Mouse (Mus musculus) Patski (cell line): Measurements from ENCODE around the gene Coq10a. TPM values are rescaled to one million over a fixed set of nuclear protein-coding genes. Genes with fewer than 3 reads are reported as not detected.

Source experiments
- ATAC-seq: fragments of 100-300 bp; one replicate; pipeline ENCODE4 v1.8.0; 2021
- CTCF ChIA-PET: fragments of 350-600 bp; sonication (Branson Sonifier 250); formaldehyde crosslinking; loops from one replicate; lab custom pipeline; 2022; ENCODE audit warnings: inconsistent platforms; lab: Charles Lee
- POLR2A ChIA-PET: fragments of 350-600 bp; sonication (Branson Sonifier 250); formaldehyde crosslinking; loops from one replicate; lab custom pipeline; 2022; ENCODE audit warnings: antibody characterized with exemption, inconsistent platforms; lab: Charles Lee
- DNase-seq: peaks from one replicate; pipeline ENCODE4 v3.0.0-alpha.2; 2011; ENCODE audit warnings: low read depth, low spot score
- H3K27me3 ChIP-seq: fragments of 371-371 bp; one replicate; pipeline ENCODE4 v1.5.1; 2021
- CTCF ChIP-seq: fragments of 100-300 bp; IDR thresholded peaks from one replicate; pipeline ENCODE4 v1.5.1; 2021
- in situ Hi-C: fragments of 300-500 bp; cut with MboI; formaldehyde crosslinking; loops from 3 replicates; pipeline ENCODE4 v1.11.1; 2018; ENCODE audit warnings: low pct_unique_long_range_greater_than_20kb, mixed read lengths
- polyA plus RNA-seq: library from polyadenylated mRNA; unstranded; gene quantifications from one replicate; pipeline ENCODE4 v1.2.3, GENCODE M21; 2021

Gene Coq10a
- polyA plus RNA-seq, 1 experiment from 2014 or later = 34.5 TPM

DNA sequence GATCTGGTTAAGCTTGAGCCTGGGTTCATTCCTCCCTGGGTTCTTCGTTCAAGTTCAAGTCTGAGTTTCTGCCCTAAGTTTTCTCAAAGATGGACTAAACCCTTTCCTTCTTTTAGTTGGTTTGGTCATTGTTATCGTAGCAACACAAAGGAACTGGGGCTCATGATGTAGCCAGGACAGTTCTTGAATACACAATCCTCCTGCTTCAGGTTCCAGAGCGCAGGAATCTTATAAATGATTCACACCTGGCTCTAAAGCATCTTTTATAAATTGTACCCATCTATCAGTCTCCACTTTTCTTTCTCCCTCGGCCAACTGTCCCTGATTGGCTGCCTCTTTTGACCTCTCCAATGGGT is 7.3 kb upstream of the Coq10a start:
- CTCF ChIA-PET = interaction anchor here (0.7 to 1.8 kb wide), 8 partner anchors 13 to 159 kb away, joined by 3 to 8 read pairs (median 4); partner anchors contain the start of genes Esyt1, Nabp2 and Rnf41
- DNase-seq (no peak), ATAC-seq (no peak)
- TF ChIP-seq CTCF = no peak
- in situ Hi-C loops = no loop called here
- H3K27me3 ChIP-seq = no peaks in the 10 kb centered on the region
- POLR2A ChIA-PET = interaction anchor here (0.7 to 4.2 kb wide), 5 partner anchors 8 to 81 kb away, joined by 3 to 17 read pairs (median 6); partner anchors contain the start of genes Coq10a, Cs, Nabp2 and Rnf41

DNA sequence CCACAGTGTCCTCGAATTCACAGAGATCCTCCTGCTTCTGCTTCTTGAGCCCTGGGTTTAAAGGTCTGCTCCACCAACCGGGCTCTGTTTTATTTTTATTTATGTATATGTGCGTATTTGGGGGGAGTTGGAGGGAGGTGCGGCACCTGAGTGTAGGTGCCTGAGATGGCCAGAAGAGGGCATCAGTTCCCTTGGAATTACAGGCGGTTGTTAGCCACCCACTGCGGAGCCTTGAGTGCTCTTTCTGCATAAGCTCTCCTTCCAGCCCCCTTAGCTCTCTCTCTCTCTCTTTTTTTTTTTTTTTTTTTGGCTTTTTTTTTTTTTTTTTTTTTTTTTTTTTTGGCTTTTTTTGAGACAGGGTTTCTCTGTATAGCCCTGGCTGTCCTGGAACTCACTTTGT is 5.6 kb upstream of the Coq10a start:
- DNase-seq (no peak), ATAC-seq (no peak)
- no peaks in the 10 kb centered on the region for H3K27me3 ChIP-seq
- in situ Hi-C loops = no loop called here
- no peak for TF ChIP-seq CTCF
- CTCF ChIA-PET = interaction anchor here (1.4 to 1.8 kb wide), 3 partner anchors 9 to 28 kb away, joined by 3 to 4 read pairs (median 4); no protein-coding TSS in a partner anchor
- POLR2A ChIA-PET = interaction anchor here (0.6 to 1.6 kb wide), 2 partner anchors 14 to 59 kb away, joined by 3 to 5 read pairs; no protein-coding TSS in a partner anchor

DNA sequence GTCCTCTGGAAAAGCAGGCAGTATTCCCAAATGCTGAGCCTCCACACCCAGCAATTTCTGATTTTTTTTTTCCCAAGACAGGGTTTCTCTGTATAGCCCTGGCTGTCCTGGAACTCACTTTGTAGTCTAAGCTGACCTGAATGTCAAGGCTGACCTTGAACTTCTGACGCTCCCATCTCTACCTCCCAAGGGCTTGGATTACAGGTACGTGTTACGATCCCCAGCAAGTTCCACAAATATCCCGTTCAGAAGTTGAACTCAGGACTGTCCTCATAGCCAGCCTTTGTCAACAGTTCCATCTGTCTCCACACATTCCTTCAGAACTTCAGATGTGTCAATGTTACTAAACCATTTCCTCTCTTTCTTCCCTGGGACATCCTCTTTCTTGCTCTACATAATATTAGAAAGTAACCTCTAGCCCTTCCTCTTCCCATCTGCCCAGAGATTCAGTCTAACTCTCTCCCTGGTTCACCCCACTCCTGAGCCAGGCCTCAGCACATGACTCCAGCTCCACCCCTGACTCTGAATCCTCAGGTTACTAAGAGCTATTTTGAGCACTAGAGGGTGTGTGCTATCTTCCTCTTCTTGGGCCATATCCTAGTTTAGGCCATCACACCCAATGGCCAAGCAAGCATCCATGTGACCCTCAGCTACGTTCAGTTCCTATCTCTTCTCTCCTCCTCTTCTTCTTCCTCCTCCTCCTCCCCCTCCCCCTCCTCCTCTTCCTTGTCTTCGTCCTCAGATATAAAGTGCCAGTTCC is 4.4 kb upstream of the Coq10a start:
- TF ChIP-seq CTCF = no peak
- ChIA-PET POLR2A (interaction anchor here (1.6 kb wide), 1 partner anchor 13 kb away, joined by 5 read pairs; no protein-coding TSS in a partner anchor), CTCF (no interaction called here)
- DNase-seq (no peak), ATAC-seq (no peak)
- in situ Hi-C loops = no loop called here
- no peaks in the 10 kb centered on the region for H3K27me3 ChIP-seq

DNA sequence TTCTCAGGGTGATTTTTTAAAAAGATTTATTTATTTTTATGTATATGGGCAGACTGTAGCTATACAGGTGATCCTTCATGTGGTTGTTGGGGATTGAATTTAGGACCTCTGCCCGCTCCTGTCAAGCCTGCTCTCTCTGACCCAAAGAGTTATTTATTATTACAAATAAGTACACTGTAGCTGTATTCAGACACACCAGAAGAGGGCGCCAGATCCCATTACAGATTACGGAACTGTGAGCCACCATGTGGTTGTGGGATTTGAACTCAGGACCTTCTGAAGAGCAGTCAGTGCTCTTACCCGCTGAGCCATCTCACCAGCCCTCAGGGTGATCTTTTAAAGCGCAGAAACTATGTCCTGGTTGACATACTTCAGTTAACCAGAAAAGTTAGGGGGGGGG is 3.3 kb upstream of the Coq10a start:
- ATAC-seq (no peak), DNase-seq (no peak)
- in situ Hi-C loops = no loop called here
- CTCF ChIA-PET = no interaction called here
- POLR2A ChIA-PET = no interaction called here
- no peaks in the 10 kb centered on the region for H3K27me3 ChIP-seq
- no peak for TF ChIP-seq CTCF

DNA sequence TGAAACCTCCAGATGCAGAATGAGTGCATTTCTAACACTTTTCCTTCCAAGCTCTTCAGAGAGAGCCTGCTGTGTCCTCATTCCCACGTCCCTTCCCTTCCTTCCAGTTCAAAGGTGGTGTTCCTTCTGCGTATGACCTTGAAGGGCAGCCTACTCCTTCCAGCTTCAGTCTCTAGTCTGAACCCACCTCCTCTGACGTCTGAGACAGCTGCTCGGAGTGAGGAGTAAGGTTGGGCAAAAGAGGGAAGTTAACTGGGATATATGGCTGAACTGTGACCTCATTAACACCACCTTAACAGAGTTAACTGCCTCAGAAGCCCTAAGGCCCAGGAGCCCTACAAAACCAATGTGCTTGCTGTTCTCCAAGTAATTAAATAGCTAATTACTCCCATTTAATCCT is 1.8 kb upstream of the Coq10a start:
- ChIA-PET POLR2A (no interaction called here), CTCF (interaction anchor here (0.9 kb wide), 1 partner anchor 9 kb away, joined by 3 read pairs; no protein-coding TSS in a partner anchor)
- ATAC-seq (no peak), DNase-seq (no peak)
- no peak for TF ChIP-seq CTCF
- in situ Hi-C loops = no loop called here
- H3K27me3 ChIP-seq = no peaks in the 10 kb centered on the region

DNA sequence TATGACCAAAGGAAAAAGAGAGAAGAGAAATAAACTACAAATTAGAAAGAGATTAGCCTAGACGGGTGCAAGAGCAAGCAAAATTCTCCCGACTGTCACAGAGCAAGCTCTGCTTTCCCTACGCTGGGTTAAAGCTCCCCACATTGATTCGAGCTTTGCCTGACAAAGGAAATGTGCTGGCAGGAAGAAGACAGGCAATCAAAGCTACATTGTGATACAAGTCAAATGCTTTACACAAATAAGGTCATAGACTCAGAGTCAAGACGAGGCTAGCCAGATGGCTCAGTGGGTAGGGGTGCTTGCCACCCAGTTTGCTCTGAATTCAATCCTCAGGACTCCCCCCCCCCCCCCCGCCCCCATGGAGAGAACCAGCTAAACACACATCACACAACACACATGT is 1.2 kb upstream of the Coq10a start:
- POLR2A ChIA-PET = interaction anchor here (2.2 to 4.1 kb wide), 3 partner anchors 7 to 41 kb away, joined by 7 to 17 read pairs (median 9); partner anchors contain the start of genes Ankrd52, Cs, Nabp2 and Rnf41
- H3K27me3 ChIP-seq = no peaks in the 10 kb centered on the region
- CTCF ChIA-PET = interaction anchor here (0.9 to 1.6 kb wide), 2 partner anchors 8 to 9 kb away, joined by 3 read pairs; no protein-coding TSS in a partner anchor
- no peak for ATAC-seq
- in situ Hi-C loops = no loop called here
- no peak for DNase-seq
- no peak for TF ChIP-seq CTCF

DNA sequence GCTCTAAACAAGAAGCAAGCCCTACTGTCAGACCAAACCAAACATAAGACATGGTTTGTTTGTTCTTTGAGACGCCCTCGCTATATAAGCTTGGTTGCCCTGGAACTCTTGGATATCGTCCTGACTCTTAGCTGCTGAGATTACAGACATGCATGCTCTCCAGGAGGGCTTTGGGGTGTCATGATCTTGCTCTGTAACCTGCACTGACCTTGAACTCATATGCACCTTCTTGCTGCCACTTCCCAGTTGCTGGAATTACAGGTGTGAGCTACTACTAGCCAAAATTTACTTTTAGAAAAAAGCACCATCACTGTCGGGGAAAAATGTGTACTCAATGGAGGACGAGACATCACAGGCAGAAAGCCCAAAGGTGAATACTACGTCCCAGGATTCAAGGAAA is 802 bp upstream of the Coq10a start:
- no peak for DNase-seq
- in situ Hi-C loops = loop anchor here (5.0 kb wide), 1 partner anchor 88 kb away; the partner anchor contains the start of gene Smarcc2
- ATAC-seq = no peak
- POLR2A ChIA-PET = interaction anchor here (2.2 to 4.1 kb wide), 3 partner anchors 8 to 42 kb away, joined by 7 to 17 read pairs (median 9); partner anchors contain the start of genes Ankrd52, Cs, Nabp2 and Rnf41
- no peaks in the 10 kb centered on the region for H3K27me3 ChIP-seq
- TF ChIP-seq CTCF = no peak
- CTCF ChIA-PET = interaction anchor here (1.6 to 3.8 kb wide), 2 partner anchors 10 kb away, joined by 3 to 17 read pairs; no protein-coding TSS in a partner anchor

DNA sequence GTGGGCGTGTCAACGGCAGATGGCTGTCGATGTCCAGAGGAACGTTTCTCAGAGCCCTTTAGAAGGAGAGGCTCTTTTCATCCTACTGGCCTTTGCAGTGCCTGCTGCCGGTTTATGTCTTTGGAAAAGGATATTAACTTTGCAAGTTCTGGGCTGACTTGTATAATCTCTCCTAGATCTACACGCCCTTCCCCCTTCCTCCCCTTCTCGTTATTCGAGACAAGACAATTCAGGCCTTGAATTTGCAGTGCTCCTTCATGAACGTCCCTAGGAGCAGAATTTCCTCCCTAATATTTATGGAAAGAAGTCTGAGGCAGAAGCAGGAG is 384 bp upstream of the Coq10a start:
- no peaks in the 10 kb centered on the region for H3K27me3 ChIP-seq
- DNase-seq (no peak), ATAC-seq (no peak)
- TF ChIP-seq CTCF = no peak
- POLR2A ChIA-PET = interaction anchor here (2.2 to 4.1 kb wide), 3 partner anchors 8 to 42 kb away, joined by 7 to 17 read pairs (median 9); partner anchors contain the start of genes Ankrd52, Cs, Nabp2 and Rnf41
- CTCF ChIA-PET = interaction anchor here (0.9 to 3.8 kb wide), 4 partner anchors 8 to 42 kb away, joined by 3 to 17 read pairs (median 4); partner anchors contain the start of genes Ankrd52, Nabp2 and Rnf41
- in situ Hi-C loops = loop anchor here (5.0 kb wide), 1 partner anchor 88 kb away; the partner anchor contains the start of gene Smarcc2

DNA sequence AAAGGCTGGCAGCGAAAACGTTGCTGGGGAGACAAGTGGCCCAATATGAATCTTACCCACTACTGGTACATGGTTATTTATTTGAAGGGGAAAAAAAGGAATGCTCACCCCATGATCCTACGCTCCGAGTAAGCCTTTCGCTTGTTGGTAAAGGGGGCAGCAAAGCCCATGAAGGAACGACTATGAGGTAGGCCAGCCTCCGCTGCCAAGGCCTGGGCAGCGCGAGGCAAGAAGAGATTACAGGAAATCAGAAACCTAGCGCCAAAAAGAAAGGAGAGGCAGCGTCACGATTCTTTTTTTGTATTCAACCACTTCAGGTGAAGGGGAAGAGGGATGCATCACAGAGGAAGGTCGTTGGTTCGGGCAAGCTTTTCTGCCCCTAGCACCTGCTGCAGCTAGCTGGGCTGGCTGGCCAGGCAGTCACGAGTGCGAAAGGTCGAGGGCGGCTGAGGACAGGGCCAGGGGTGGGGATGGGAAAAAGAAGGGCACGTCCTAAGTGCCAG is 847 bp downstream of the Coq10a start:
- ChIA-PET POLR2A (interaction anchor here (1.0 to 4.1 kb wide), 5 partner anchors 9 to 72 kb away, joined by 3 to 17 read pairs (median 7); partner anchors contain the start of genes Ankrd52, Cs, Nabp2 and Rnf41), CTCF (interaction anchor here (0.9 to 3.8 kb wide), 3 partner anchors 9 to 43 kb away, joined by 3 to 17 read pairs (median 4); partner anchors contain the start of genes Nabp2 and Rnf41)
- ATAC-seq (no peak), DNase-seq (no peak)
- TF ChIP-seq CTCF = no peak
- in situ Hi-C loops = loop anchor here (5.0 kb wide), 1 partner anchor 89 kb away; the partner anchor contains the start of gene Smarcc2
- H3K27me3 ChIP-seq = no peaks in the 10 kb centered on the region

DNA sequence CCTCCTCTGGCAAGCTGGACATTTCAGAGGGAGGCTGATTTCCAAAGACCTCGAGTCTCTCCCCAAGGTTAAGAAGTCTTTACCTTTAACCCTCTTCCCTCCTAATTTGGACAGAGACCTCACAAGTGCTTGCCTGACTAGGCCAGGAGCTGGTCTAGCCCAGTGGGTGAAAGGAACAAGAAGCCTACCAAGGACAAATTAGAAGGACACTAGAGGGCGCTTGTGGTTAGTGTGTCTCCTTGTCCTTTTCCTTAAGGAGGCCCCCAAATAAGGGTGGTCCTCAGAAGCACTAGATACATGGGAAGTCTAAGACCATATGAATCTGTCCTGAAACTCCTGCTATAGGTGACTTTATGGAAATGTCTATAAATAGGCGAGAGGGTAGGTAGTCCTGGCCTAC is 6.2 kb downstream of the Coq10a start:
- DNase-seq = no peak
- H3K27me3 ChIP-seq = no peaks in the 10 kb centered on the region
- peak; percentile 69 for TF ChIP-seq CTCF
- ChIA-PET POLR2A (no interaction called here), CTCF (interaction anchor here (1.1 to 9.0 kb wide), 8 partner anchors 8 to 88 kb away, joined by 3 to 56 read pairs (median 4); no protein-coding TSS in a partner anchor)
- in situ Hi-C loops = no loop called here
- ATAC-seq = no peak
